Mouse (Mus musculus) liver, adult 2 months (tissue): Measurements from ENCODE around the gene Icmt.

Source experiments
- CTCF ChIP-seq: fragments of 200-500 bp; IDR thresholded peaks from 2 replicates; pipeline ENCODE4 v1.5.1; 2011; ENCODE audit warnings: low read depth, low read length, control low read depth
- POLR2A ChIP-seq: fragments of 200-500 bp; IDR thresholded peaks from 2 replicates; pipeline ENCODE4 v1.6.1; 2011; ENCODE audit warnings: low read length, control low read depth; ENCODE audit not compliant: insufficient read depth; ENCODE audit errors: extremely low read depth

DNA sequence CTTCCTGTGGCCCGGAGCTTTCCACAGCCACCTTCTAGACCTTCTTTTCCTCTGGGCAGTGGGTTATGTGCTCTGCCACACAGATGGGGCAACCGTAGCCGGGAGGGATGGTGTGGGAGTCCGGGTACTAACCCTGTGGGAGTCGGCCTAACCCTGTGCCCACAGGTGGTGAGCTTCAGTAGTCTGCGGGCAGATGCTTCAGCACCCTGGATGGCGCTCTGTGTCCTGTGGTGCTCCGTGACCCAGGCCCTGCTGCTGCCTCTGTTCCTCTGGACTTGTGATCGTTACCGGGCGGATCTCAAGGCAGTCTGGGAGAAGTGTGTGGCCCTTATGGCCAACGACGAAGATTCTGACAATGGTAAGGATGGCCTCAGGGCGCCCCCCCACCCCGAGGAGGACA is 15.4 kb upstream of the Icmt start:
- TF ChIP-seq POLR2A (no peak), CTCF (no peak)
